Mouse (Mus musculus): Measurements from ENCODE around the gene Ap1ar. TPM values are rescaled to one million over a fixed set of nuclear protein-coding genes. Genes with fewer than 3 reads are reported as not detected.
A peak's percentile ranks its signal among the peaks of the same experiment; 100 is the strongest.

Ap1ar gene
- polyA plus RNA-seq, 1 experiment from 2014 or later: 11.1 TPM

GRCm38 (mm10) chr3:127763076-127763612, 74.2 kb downstream of the Ap1ar start:
- H3K27me3 ChIP-seq (ENCODE audit: insufficient read depth, low read length): peaks cover 4% of the 10 kb centered on the region; the same call in 1 of the 2 replicates
- H3K9me3 ChIP-seq (ENCODE audit: low read length): no peaks in the 10 kb centered on the region
- 17% methylated on average over 7 of the region's 7 CpGs for WGBS (ENCODE audit: insufficient replicate concordance)
- H3K9ac ChIP-seq (replicated peaks): no peak overlapping the region
- peak; percentile 74 for ATAC-seq
- H3K36me3 ChIP-seq (replicated peaks; ENCODE audit: insufficient read depth, low read length): no peaks in the 10 kb centered on the region
- peak overlapping the region; percentile 26; the same call in 1 of the 2 replicates for H3K4me2 ChIP-seq (ENCODE audit: low read depth, low read length)
- peak; percentile 89 for DNase-seq
- peak; percentile 94 for TF ChIP-seq CTCF (IDR thresholded peaks at IDR 0.05; ENCODE audit: low read depth)
- no peak for TF ChIP-seq EP300 (IDR thresholded peaks at IDR 0.05; ENCODE audit: low read depth)
- no peaks in the 10 kb centered on the region for H3K4me1 ChIP-seq (ENCODE audit: insufficient read depth)
- no peak overlapping the region for H3K4me3 ChIP-seq (ENCODE audit: low read depth, low read length)
- no peak overlapping the region for H3K27ac ChIP-seq (ENCODE audit: low read depth)

- Histone ChIP-seq H3K9ac (replicated peaks) (no peak overlapping the region), H3K4me3 (ENCODE audit: low read depth, low read length) (no peak overlapping the region), H3K9me3 (ENCODE audit: low read length) (no peaks in the 10 kb centered on the region), H3K27me3 (ENCODE audit: insufficient read depth, low read length) (peaks cover 4% of the 10 kb centered on the region; the same call in 1 of the 2 replicates), H3K36me3 (replicated peaks; ENCODE audit: insufficient read depth, low read length) (no peaks in the 10 kb centered on the region), H3K27ac (ENCODE audit: low read depth) (no peak overlapping the region), H3K4me1 (ENCODE audit: insufficient read depth) (no peaks in the 10 kb centered on the region), H3K4me2 (ENCODE audit: low read depth, low read length) (0 out of 2 replicates have a peak overlapping the region, but pooled peaks have one; percentile 26)
- no peak for TF ChIP-seq CTCF (IDR thresholded peaks at IDR 0.05; ENCODE audit: low read depth)
- TF ChIP-seq EP300 (IDR thresholded peaks at IDR 0.05; ENCODE audit: low read depth): no peak
- no peak for DNase-seq
- WGBS (ENCODE audit: insufficient replicate concordance): 54% methylated on average over 8 of the region's 8 CpGs
- ATAC-seq: no peak
Observed at GRCm38 (mm10) chr3:127762403-127762802, 74.9 kb downstream of the Ap1ar start.

GRCm38 (mm10) chr3:127759212-127759611, 78.1 kb downstream of the Ap1ar start:
- DNase-seq (no peak), ATAC-seq (no peak)
- Histone ChIP-seq H3K4me2 (ENCODE audit: low read depth, low read length) (no peak overlapping the region), H3K9me3 (ENCODE audit: low read length) (no peaks in the 10 kb centered on the region), H3K27me3 (ENCODE audit: insufficient read depth, low read length) (peaks cover 4% of the 10 kb centered on the region; the same call in 1 of the 2 replicates), H3K4me1 (ENCODE audit: insufficient read depth) (no peaks in the 10 kb centered on the region), H3K27ac (ENCODE audit: low read depth) (no peak overlapping the region), H3K9ac (replicated peaks) (no peak overlapping the region), H3K36me3 (replicated peaks; ENCODE audit: insufficient read depth, low read length) (no peaks in the 10 kb centered on the region), H3K4me3 (ENCODE audit: low read depth, low read length) (no peak overlapping the region)
- whole genome bisulfite sequencing (ENCODE audit: insufficient replicate concordance): 9% methylated on average over 8 of the region's 8 CpGs
- TF ChIP-seq CTCF (IDR thresholded peaks at IDR 0.05; ENCODE audit: low read depth): peak; percentile 56
- TF ChIP-seq EP300 (IDR thresholded peaks at IDR 0.05; ENCODE audit: low read depth): no peak

- H3K4me2 ChIP-seq (ENCODE audit: low read depth, low read length): no peak overlapping the region
- TF ChIP-seq EP300 (IDR thresholded peaks at IDR 0.05; ENCODE audit: low read depth) (no peak), CTCF (IDR thresholded peaks at IDR 0.05; ENCODE audit: low read depth) (no peak)
- peaks cover 4% of the 10 kb centered on the region; the same call in 1 of the 2 replicates for H3K27me3 ChIP-seq (ENCODE audit: insufficient read depth, low read length)
- no peak overlapping the region for H3K27ac ChIP-seq (ENCODE audit: low read depth)
- no peaks in the 10 kb centered on the region for H3K9me3 ChIP-seq (ENCODE audit: low read length)
- DNase-seq (no peak), ATAC-seq (no peak)
- no peak overlapping the region for H3K4me3 ChIP-seq (ENCODE audit: low read depth, low read length)
- 64% methylated on average over 4 of the region's 4 CpGs for WGBS (ENCODE audit: insufficient replicate concordance)
- H3K36me3 ChIP-seq (replicated peaks; ENCODE audit: insufficient read depth, low read length): no peaks in the 10 kb centered on the region
- no peaks in the 10 kb centered on the region for H3K4me1 ChIP-seq (ENCODE audit: insufficient read depth)
- H3K9ac ChIP-seq (replicated peaks): no peak overlapping the region
Observed at GRCm38 (mm10) chr3:127758806-127759205, 78.5 kb downstream of the Ap1ar start.

- Histone ChIP-seq H3K9me3 (ENCODE audit: low read length) (no peaks in the 10 kb centered on the region), H3K4me1 (ENCODE audit: insufficient read depth) (no peaks in the 10 kb centered on the region), H3K36me3 (replicated peaks; ENCODE audit: insufficient read depth, low read length) (no peaks in the 10 kb centered on the region), H3K27me3 (ENCODE audit: insufficient read depth, low read length) (peaks cover 4% of the 10 kb centered on the region; the same call in 1 of the 2 replicates), H3K4me3 (ENCODE audit: low read depth, low read length) (no peak overlapping the region), H3K27ac (ENCODE audit: low read depth) (no peak overlapping the region), H3K4me2 (ENCODE audit: low read depth, low read length) (no peak overlapping the region), H3K9ac (replicated peaks) (no peak overlapping the region)
- TF ChIP-seq CTCF (IDR thresholded peaks at IDR 0.05; ENCODE audit: low read depth): no peak
- TF ChIP-seq EP300 (IDR thresholded peaks at IDR 0.05; ENCODE audit: low read depth): no peak
- no peak for ATAC-seq
- DNase-seq: no peak
Observed at GRCm38 (mm10) chr3:127757886-127758301, 79.4 kb downstream of the Ap1ar start.

Other genes with a start within 250 kb of the Ap1ar start
- not detected in 2 replicates for gene Neurog2, start 204.4 kb downstream of the Ap1ar start, polyA plus RNA-seq (2015; fragmentation: Nextera tagmentation; extraction: Ambion mirVana)
- 0.25 and 0.39 TPM in 2 replicates for gene Alpk1, start 57.0 kb downstream of the Ap1ar start, polyA plus RNA-seq (2015; fragmentation: Nextera tagmentation; extraction: Ambion mirVana)
- gene Tifa, start 47.7 kb downstream of the Ap1ar start, polyA plus RNA-seq (2015; fragmentation: Nextera tagmentation; extraction: Ambion mirVana): 20.2 and 21.2 TPM in 2 replicates
- 25.5 and 28.2 TPM in 2 replicates for gene Fam241a, start 58.8 kb upstream of the Ap1ar start, polyA plus RNA-seq (2015; fragmentation: Nextera tagmentation; extraction: Ambion mirVana)